Mouse (Mus musculus): ENCODE results near the gene Mbd3. TPM values are rescaled to one million over a fixed set of nuclear protein-coding genes. Genes with fewer than 3 reads are reported as not detected.

The Mbd3 gene
- polyA plus RNA-seq, 1 experiment: 85.7 TPM

DNA sequence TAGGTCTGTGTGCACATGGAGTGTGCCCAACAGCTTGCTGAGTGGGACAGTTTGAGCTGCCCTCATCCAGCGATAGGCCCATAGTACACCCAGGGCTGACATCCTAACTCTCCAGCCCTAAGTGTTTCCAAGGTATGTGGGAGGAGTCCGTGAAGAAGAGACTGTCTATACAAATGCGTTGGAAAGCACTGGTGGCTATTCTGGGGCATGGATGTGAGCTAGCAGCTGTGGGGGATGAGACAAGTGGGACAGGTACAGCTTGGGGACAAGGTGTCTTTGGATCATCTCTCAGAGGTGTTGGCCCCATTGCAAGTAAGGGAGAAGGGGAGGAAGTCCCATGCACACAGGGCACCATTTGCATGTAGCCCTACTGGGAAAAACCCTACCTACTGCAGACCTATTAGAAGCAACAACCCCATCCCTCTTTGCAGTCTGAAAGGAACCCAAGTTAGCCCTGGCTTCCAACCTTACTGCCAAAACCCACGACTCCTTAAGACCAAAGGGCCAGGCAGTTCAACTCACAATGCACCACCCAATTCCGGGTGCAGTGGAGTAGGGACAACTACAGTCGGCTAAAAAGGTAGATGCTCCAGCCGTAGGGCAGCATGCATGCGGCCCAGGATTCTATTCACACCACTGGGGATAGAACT is 1.7 kb downstream of the Mbd3 start:
- peaks cover 17% of the 10 kb centered on the region for H3K4me1 ChIP-seq (ENCODE audit: control insufficient read depth, insufficient read depth, insufficient read length, low read length)
- H3K4me3 ChIP-seq (ENCODE audit: low read depth, low read length): peak overlapping the region; percentile 12; the same call in 1 of the 2 replicates
- no peak overlapping the region for H3K27ac ChIP-seq (ENCODE audit: insufficient read depth, low read depth, low read length)
- peaks cover 35% of the 10 kb centered on the region for H3K36me3 ChIP-seq (ENCODE audit: control insufficient read depth, insufficient read depth, low read length)
- TF ChIP-seq CTCF (IDR thresholded peaks at IDR 0.05; ENCODE audit: extremely low read depth, insufficient read length, insufficient replicate concordance, low read depth, low read length): no peak
- TF ChIP-seq POLR2A (IDR thresholded peaks at IDR 0.05; ENCODE audit: low read depth, low read length): no peak
- WGBS: 25% methylated on average over 8 of the region's 8 CpGs
- no peaks in the 10 kb centered on the region for H3K27me3 ChIP-seq (ENCODE audit: control insufficient read depth, insufficient read depth, low read length)

DNA sequence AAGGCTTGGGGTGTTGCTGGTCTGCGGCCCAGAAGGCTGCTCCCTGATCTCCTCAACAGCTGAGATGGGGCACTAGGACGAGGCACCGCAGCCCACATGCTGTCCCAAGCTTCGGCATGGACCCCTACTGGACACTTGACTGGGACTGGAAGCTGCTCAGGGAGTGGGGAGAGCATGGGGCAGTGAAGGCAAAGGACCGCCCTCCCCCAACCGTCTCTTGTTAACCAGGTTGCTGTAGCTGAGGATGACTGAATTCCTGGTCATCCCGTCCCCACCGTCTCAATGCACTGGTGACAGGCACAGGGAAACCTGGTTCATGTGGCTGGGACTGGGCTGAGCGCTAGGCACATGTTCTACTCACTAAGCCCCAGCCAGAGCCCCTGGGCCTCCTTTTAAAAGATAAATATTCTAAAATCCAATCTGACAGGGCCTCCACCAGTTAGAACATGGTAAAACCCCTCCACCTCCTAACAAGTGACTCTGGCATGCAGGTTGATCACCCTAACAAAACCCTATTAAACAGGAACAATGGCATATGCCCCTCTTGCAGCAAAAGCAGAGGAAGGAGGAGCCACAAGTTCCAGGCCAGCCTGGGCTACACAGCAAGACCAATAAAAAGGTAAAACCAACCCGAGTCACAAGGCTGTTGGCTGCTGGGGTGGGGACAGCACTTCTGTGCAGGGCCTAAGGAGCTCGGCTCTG is 2.4 kb downstream of the Mbd3 start:
- Histone ChIP-seq H3K4me1 (ENCODE audit: control insufficient read depth, insufficient read depth, insufficient read length, low read length) (peaks cover 19% of the 10 kb centered on the region), H3K27me3 (ENCODE audit: control insufficient read depth, insufficient read depth, low read length) (no peaks in the 10 kb centered on the region), H3K4me3 (ENCODE audit: low read depth, low read length) (no peak overlapping the region), H3K36me3 (ENCODE audit: control insufficient read depth, insufficient read depth, low read length) (peaks cover 37% of the 10 kb centered on the region), H3K27ac (ENCODE audit: insufficient read depth, low read depth, low read length) (no peak overlapping the region)
- TF ChIP-seq POLR2A (IDR thresholded peaks at IDR 0.05; ENCODE audit: low read depth, low read length) (no peak), CTCF (IDR thresholded peaks at IDR 0.05; ENCODE audit: extremely low read depth, insufficient read length, insufficient replicate concordance, low read depth, low read length) (no peak)
- WGBS: 82% methylated on average over 11 of the region's 11 CpGs

- TF ChIP-seq CTCF (IDR thresholded peaks at IDR 0.05; ENCODE audit: extremely low read depth, insufficient read length, insufficient replicate concordance, low read depth, low read length): no peak
- no peak for TF ChIP-seq POLR2A (IDR thresholded peaks at IDR 0.05; ENCODE audit: low read depth, low read length)
- WGBS: 95% methylated on average over 35 of the region's 35 CpGs
- no peak overlapping the region for H3K4me3 ChIP-seq (ENCODE audit: low read depth, low read length)
- no peaks in the 10 kb centered on the region for H3K27me3 ChIP-seq (ENCODE audit: control insufficient read depth, insufficient read depth, low read length)
- H3K4me1 ChIP-seq (ENCODE audit: control insufficient read depth, insufficient read depth, insufficient read length, low read length): peaks cover 14% of the 10 kb centered on the region
- peaks cover 39% of the 10 kb centered on the region for H3K36me3 ChIP-seq (ENCODE audit: control insufficient read depth, insufficient read depth, low read length)
- no peak overlapping the region for H3K27ac ChIP-seq (ENCODE audit: insufficient read depth, low read depth, low read length)
Observed at GRCm38 (mm10) chr10:80395025-80395627, 4.2 kb downstream of the Mbd3 start.

DNA sequence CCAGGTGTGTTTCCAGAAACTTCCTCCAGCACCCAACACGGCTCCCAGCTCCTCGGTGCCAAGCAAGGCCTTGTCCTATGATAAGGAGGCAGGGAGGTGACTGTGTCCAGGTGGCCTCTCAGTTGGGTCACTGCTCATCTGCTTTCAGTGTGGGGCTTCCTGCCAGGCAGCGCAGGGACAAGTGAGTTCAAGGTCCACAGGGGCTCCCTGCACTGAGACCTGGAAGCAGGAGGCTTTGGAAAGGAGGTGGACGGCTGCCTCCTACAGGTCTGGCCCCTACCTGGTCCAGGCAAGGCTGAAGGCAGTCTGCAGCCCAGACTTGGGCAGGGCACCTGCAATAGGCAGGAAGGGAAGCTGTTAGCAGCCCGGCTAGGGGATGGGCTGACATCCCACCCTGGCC is 6.7 kb downstream of the Mbd3 start:
- no peak overlapping the region for H3K27ac ChIP-seq (ENCODE audit: insufficient read depth, low read depth, low read length)
- 65% methylated on average over 5 of the region's 5 CpGs for WGBS
- TF ChIP-seq CTCF (IDR thresholded peaks at IDR 0.05; ENCODE audit: extremely low read depth, insufficient read length, insufficient replicate concordance, low read depth, low read length) (no peak), POLR2A (IDR thresholded peaks at IDR 0.05; ENCODE audit: low read depth, low read length) (no peak)
- no peak overlapping the region for H3K4me3 ChIP-seq (ENCODE audit: low read depth, low read length)
- H3K36me3 ChIP-seq (ENCODE audit: control insufficient read depth, insufficient read depth, low read length): peaks cover 39% of the 10 kb centered on the region
- no peaks in the 10 kb centered on the region for H3K27me3 ChIP-seq (ENCODE audit: control insufficient read depth, insufficient read depth, low read length)
- H3K4me1 ChIP-seq (ENCODE audit: control insufficient read depth, insufficient read depth, insufficient read length, low read length): peaks cover 17% of the 10 kb centered on the region; the same call in 1 of the 2 replicates

DNA sequence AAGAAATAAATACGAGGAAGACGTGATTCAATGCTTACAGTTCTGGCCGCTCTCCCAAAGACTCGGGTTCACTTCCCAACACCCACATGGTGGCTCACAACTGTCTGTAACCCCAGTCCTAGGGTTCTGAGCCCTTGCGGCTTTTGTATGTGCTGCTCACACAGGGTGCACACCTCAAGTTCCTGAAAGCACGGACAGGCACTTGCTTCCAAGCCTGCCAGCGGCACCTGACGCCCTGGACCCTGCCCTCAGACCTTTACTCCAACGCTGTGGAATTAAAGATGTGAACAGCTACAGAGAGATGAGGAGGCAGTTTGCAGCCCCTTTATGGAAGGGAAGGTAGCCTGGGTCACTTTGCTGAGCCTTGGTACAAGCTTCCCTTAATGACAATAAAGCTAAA is 8.7 kb downstream of the Mbd3 start:
- H3K27me3 ChIP-seq (ENCODE audit: control insufficient read depth, insufficient read depth, low read length): no peaks in the 10 kb centered on the region
- H3K4me3 ChIP-seq (ENCODE audit: low read depth, low read length): no peak overlapping the region
- peaks cover 39% of the 10 kb centered on the region for H3K36me3 ChIP-seq (ENCODE audit: control insufficient read depth, insufficient read depth, low read length)
- H3K4me1 ChIP-seq (ENCODE audit: control insufficient read depth, insufficient read depth, insufficient read length, low read length): peaks cover 23% of the 10 kb centered on the region
- H3K27ac ChIP-seq (ENCODE audit: insufficient read depth, low read depth, low read length): no peak overlapping the region
- TF ChIP-seq CTCF (IDR thresholded peaks at IDR 0.05; ENCODE audit: extremely low read depth, insufficient read length, insufficient replicate concordance, low read depth, low read length) (no peak), POLR2A (IDR thresholded peaks at IDR 0.05; ENCODE audit: low read depth, low read length) (no peak)
- 51% methylated on average over 9 of the region's 9 CpGs for WGBS

DNA sequence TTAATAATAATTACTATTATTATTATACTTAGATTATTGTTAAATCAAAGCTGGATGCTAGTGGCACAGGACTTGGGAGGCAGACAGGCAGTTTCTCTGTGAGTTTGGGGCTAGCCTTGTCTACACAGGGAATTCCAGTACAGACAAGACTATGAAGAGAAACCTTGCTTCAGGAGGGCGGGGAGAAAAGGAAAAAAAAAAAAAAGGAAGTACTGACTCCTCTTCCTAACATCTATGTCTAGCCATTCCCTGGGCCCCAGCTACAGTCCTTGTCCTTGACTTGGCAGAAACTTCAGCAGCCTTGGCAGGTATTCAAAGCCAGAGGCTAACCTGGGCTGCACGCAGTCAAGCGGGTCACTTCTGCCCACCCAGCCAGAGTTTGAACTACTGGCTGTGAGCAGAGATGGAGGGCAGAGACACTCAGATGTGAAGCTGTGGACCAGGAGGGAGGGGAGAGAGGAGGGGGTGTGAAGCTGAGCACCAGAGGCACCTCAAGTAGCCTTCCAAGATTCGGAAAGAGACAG is 10.1 kb downstream of the Mbd3 start:
- peaks cover 30% of the 10 kb centered on the region for H3K36me3 ChIP-seq (ENCODE audit: control insufficient read depth, insufficient read depth, low read length)
- no peaks in the 10 kb centered on the region for H3K27me3 ChIP-seq (ENCODE audit: control insufficient read depth, insufficient read depth, low read length)
- peaks cover 23% of the 10 kb centered on the region for H3K4me1 ChIP-seq (ENCODE audit: control insufficient read depth, insufficient read depth, insufficient read length, low read length)
- no peak overlapping the region for H3K4me3 ChIP-seq (ENCODE audit: low read depth, low read length)
- TF ChIP-seq POLR2A (IDR thresholded peaks at IDR 0.05; ENCODE audit: low read depth, low read length): no peak
- no peak for TF ChIP-seq CTCF (IDR thresholded peaks at IDR 0.05; ENCODE audit: extremely low read depth, insufficient read length, insufficient replicate concordance, low read depth, low read length)
- WGBS: 69% methylated on average over 4 of the region's 4 CpGs
- no peak overlapping the region for H3K27ac ChIP-seq (ENCODE audit: insufficient read depth, low read depth, low read length)

GRCm38 (mm10) chr10:80388731-80389130 is 10.6 kb downstream of the Mbd3 start:
- peaks cover 23% of the 10 kb centered on the region for H3K4me1 ChIP-seq (ENCODE audit: control insufficient read depth, insufficient read depth, insufficient read length, low read length)
- WGBS: 52% methylated on average over 2 of the region's 2 CpGs
- no peak overlapping the region for H3K27ac ChIP-seq (ENCODE audit: insufficient read depth, low read depth, low read length)
- no peak overlapping the region for H3K4me3 ChIP-seq (ENCODE audit: low read depth, low read length)
- TF ChIP-seq POLR2A (IDR thresholded peaks at IDR 0.05; ENCODE audit: low read depth, low read length): no peak
- TF ChIP-seq CTCF (IDR thresholded peaks at IDR 0.05; ENCODE audit: extremely low read depth, insufficient read length, insufficient replicate concordance, low read depth, low read length): no peak
- peaks cover 25% of the 10 kb centered on the region for H3K36me3 ChIP-seq (ENCODE audit: control insufficient read depth, insufficient read depth, low read length)
- no peaks in the 10 kb centered on the region for H3K27me3 ChIP-seq (ENCODE audit: control insufficient read depth, insufficient read depth, low read length)
